ENCODE assay signal across 9 mouse cellular contexts in the genomic region with DNA sequence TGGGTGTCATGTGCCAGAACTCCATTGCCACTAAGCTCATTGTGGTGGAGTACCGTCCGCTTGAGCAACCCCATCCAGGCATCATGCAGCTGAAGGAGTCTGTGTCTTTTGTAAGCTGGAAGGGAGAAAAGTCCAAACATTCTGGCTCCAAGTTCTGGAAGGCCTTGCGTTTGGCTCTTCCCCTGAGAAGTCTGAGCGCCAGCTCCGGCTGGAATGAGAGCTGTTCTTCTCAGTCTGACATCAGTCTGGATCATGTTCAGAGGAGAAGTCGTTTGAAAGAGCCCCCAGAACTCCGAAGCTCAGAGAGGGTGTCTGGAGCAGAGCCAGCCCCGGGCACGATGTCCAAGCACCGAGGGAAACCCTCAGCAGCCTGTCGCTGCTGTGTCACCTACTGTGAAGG.
DNase-seq lines count a peak whose midpoint lies in the region; ATAC-seq lines count a peak whose summit lies in the region.
"Had no signal": no experiment of that assay in that cellular context is flagged by ENCODE, and none has a peak within 500 bp of the region (broad histone marks: within the 10 kb centered on the region; RNA-seq: fewer than 3 reads in every experiment).

No protein-coding gene starts in this region.

- peak; percentile 48; the same call in 1 of the 2 replicates for ATAC-seq in forebrain, embryonic 13.5 days
- ATAC-seq in forebrain, embryonic 11.5 days (replicated peaks; ENCODE audit: low FRiP score) = no peak
- 0 out of 2 replicates have a peak, but pooled peaks have one; percentile 36 for ATAC-seq in midbrain, embryonic 16.5 days
- ATAC-seq in kidney, embryonic 14.5 days (ENCODE audit: low FRiP score, low TSS enrichment) = no peak

- no peaks in the 10 kb centered on the region for H3K9me3 ChIP-seq in forebrain, embryonic 13.5 days (replicated peaks)
- no peaks in the 10 kb centered on the region for H3K9me3 ChIP-seq in forebrain, embryonic 11.5 days (ENCODE audit: control insufficient read depth, low read length)
- no peaks in the 10 kb centered on the region for H3K9me3 ChIP-seq in midbrain, embryonic 16.5 days (replicated peaks; ENCODE audit: control insufficient read depth, low read length, poor library complexity, severe bottlenecking)
- H3K9me3 ChIP-seq in midbrain, embryonic 10.5 days (replicated peaks) = no peaks in the 10 kb centered on the region
- no peaks in the 10 kb centered on the region for H3K9me3 ChIP-seq in kidney, embryonic 14.5 days (ENCODE audit: control insufficient read depth, low read length)

- H3K9ac ChIP-seq in forebrain, embryonic 13.5 days = no peak overlapping the region
- H3K9ac ChIP-seq in forebrain, embryonic 11.5 days (ENCODE audit: low read length) = no peak overlapping the region
- no peak overlapping the region for H3K9ac ChIP-seq in midbrain, embryonic 16.5 days (ENCODE audit: low read depth, low read length)
- H3K9ac ChIP-seq in kidney, embryonic 14.5 days (ENCODE audit: low read depth, low read length) = no peak overlapping the region
- H3K9ac ChIP-seq: liver, embryonic 14.5 days had no signal

- H3K27ac ChIP-seq in forebrain, embryonic 13.5 days = no peak overlapping the region
- no peak overlapping the region for H3K27ac ChIP-seq in forebrain, embryonic 11.5 days (ENCODE audit: low read depth, low read length)
- no peak overlapping the region for H3K27ac ChIP-seq in midbrain, embryonic 16.5 days (ENCODE audit: low read length)
- no peak overlapping the region for H3K27ac ChIP-seq in midbrain, embryonic 10.5 days (replicated peaks)
- H3K27ac ChIP-seq in kidney, embryonic 14.5 days (ENCODE audit: low read depth, low read length) = no peak overlapping the region
- H3K27ac ChIP-seq: liver, embryonic 14.5 days had no signal

- H3K4me3 ChIP-seq in forebrain, embryonic 13.5 days = no peak overlapping the region
- H3K4me3 ChIP-seq in forebrain, embryonic 11.5 days (ENCODE audit: low read depth, low read length) = no peak overlapping the region
- H3K4me3 ChIP-seq in midbrain, embryonic 16.5 days (ENCODE audit: low read depth, low read length) = no peak overlapping the region
- H3K4me3 ChIP-seq in midbrain, embryonic 10.5 days = no peak overlapping the region
- H3K4me3 ChIP-seq in kidney, embryonic 14.5 days (ENCODE audit: low read length) = no peak overlapping the region

- no peaks in the 10 kb centered on the region for H3K36me3 ChIP-seq in forebrain, embryonic 13.5 days (ENCODE audit: poor library complexity, severe bottlenecking)
- H3K36me3 ChIP-seq in forebrain, embryonic 11.5 days (ENCODE audit: control insufficient read depth, insufficient read depth, low read length) = no peaks in the 10 kb centered on the region
- no peaks in the 10 kb centered on the region for H3K36me3 ChIP-seq in midbrain, embryonic 16.5 days (ENCODE audit: control insufficient read depth, insufficient read depth, low read length)
- H3K36me3 ChIP-seq in midbrain, embryonic 10.5 days = no peaks in the 10 kb centered on the region
- no peaks in the 10 kb centered on the region for H3K36me3 ChIP-seq in kidney, embryonic 14.5 days (ENCODE audit: control insufficient read depth, insufficient read depth, low read length)

- WGBS in forebrain, embryonic 13.5 days = 81% methylated on average over 11 of the region's 11 CpGs
- WGBS in forebrain, embryonic 11.5 days = 87% methylated on average over 11 of the region's 11 CpGs
- 84% methylated on average over 11 of the region's 11 CpGs for WGBS in midbrain, embryonic 16.5 days
- WGBS in midbrain, embryonic 10.5 days = 89% methylated on average over 11 of the region's 11 CpGs
- WGBS in kidney, embryonic 14.5 days = 87% methylated on average over 11 of the region's 11 CpGs

- H3K4me1 ChIP-seq in forebrain, embryonic 13.5 days = no peaks in the 10 kb centered on the region
- H3K4me1 ChIP-seq in forebrain, embryonic 11.5 days (replicated peaks; ENCODE audit: control insufficient read depth, insufficient read depth, low read length) = no peaks in the 10 kb centered on the region
- no peaks in the 10 kb centered on the region for H3K4me1 ChIP-seq in midbrain, embryonic 16.5 days (ENCODE audit: control insufficient read depth, insufficient read depth, low read length)
- H3K4me1 ChIP-seq in midbrain, embryonic 10.5 days = no peaks in the 10 kb centered on the region
- H3K4me1 ChIP-seq in kidney, embryonic 14.5 days (ENCODE audit: control insufficient read depth, insufficient read depth, low read length) = no peaks in the 10 kb centered on the region

- H3K4me2 ChIP-seq in forebrain, embryonic 13.5 days = no peak overlapping the region
- no peak overlapping the region for H3K4me2 ChIP-seq in forebrain, embryonic 11.5 days (ENCODE audit: low read depth, low read length, severe bottlenecking)
- no peak overlapping the region for H3K4me2 ChIP-seq in midbrain, embryonic 16.5 days (ENCODE audit: low read length)
- H3K4me2 ChIP-seq in kidney, embryonic 14.5 days (replicated peaks; ENCODE audit: low read depth, low read length) = no peak overlapping the region

- DNase-seq in forebrain, embryonic 11.5 days (ENCODE audit: low spot score) = no peak
- no peak for DNase-seq in midbrain, embryonic 10.5 days (ENCODE audit: low spot score)
- DNase-seq in heart, adult 9 months (ENCODE audit: low spot score in 2 of 2) = peak; percentile 31 to 44
- peak; percentile 9 to 54 for DNase-seq in lung, postnatal 4 days
- DNase-seq in kidney, adult 11 months = no peak

- H3K27me3 ChIP-seq in forebrain, embryonic 13.5 days = no peaks in the 10 kb centered on the region
- H3K27me3 ChIP-seq in forebrain, embryonic 11.5 days (ENCODE audit: control insufficient read depth, insufficient read depth, low read length) = no peaks in the 10 kb centered on the region
- no peaks in the 10 kb centered on the region for H3K27me3 ChIP-seq in midbrain, embryonic 16.5 days (ENCODE audit: control insufficient read depth, insufficient read depth, low read depth, low read length)
- H3K27me3 ChIP-seq in midbrain, embryonic 10.5 days (ENCODE audit: low read depth, poor library complexity, severe bottlenecking) = no peaks in the 10 kb centered on the region
- H3K27me3 ChIP-seq in kidney, embryonic 14.5 days (ENCODE audit: control insufficient read depth, insufficient read depth, low read length) = no peaks in the 10 kb centered on the region

Comparison
In these comparisons a context has a peak if more than half of its experiments do, and no peak if none do; other contexts are left out.
1. ATAC-seq: peak in forebrain, embryonic 13.5 days (single experiment) and midbrain, embryonic 16.5 days (single experiment); none in forebrain, embryonic 11.5 days (single experiment) and kidney, embryonic 14.5 days (single experiment).
2. DNase-seq: peak in heart, adult 9 months (2 of 2) and lung, postnatal 4 days (2 of 2); none in forebrain, embryonic 11.5 days (single experiment), midbrain, embryonic 10.5 days (single experiment) and kidney, adult 11 months (single experiment).